Mouse (Mus musculus) left cerebral cortex, postnatal 25 days (tissue): ENCODE measurements around the gene Grb10. TPM values are rescaled to one million over a fixed set of nuclear protein-coding genes. Genes with fewer than 3 reads are reported as not detected.

Experiments
- DNase-seq, 2 experiments: peaks; one replicate each; pipeline ENCODE4 v3.0.0; 2022; ENCODE audit warnings: low spot score in 2 of 2, mixed read lengths in 1 of 2
- intact Hi-C: fragments of 180-260 bp; cut with DNase I; formaldehyde crosslinking; loops from one replicate; pipeline ENCODE4 v1.15.1; 2025
- total RNA-seq, 2 experiments: library from RNA; stranded (reverse); gene quantifications; 2 replicates each; pipeline ENCODE4 v1.2.3; 2021

Gene Grb10
- total RNA-seq, 2 experiments from 2014 or later = 29.5 to 43.0 TPM

DNA sequence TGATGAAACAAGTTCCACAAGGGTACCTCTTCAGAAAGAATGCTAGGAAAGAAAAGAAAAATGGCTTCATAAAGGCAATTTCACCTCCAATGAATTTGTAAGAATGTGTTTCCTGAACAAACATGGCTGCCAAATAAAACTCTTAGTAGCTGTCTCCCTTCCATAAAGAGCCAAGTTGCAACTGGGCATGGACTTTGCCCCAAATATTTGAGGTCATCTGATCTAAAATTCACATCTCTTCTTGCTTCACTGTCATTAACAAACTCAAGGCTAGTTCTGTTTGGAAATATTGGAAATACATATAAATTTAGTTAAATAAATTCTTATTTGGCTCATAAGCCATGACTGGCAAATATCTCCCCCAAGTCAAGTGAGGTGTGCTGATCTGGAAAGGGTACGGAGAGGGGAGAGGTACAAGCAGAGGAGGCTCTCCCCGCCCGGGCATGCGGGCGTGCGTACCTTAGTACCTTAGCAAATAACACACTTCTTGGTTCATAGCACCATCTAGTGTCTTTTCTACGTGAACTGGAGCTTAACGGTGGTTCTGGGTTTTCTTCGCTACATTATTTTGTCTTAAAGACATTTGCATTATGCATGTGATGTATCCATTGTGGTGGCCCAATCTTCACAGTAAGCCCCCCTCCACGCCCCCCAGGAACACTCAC lies 63.8 kb downstream of the Grb10 start:
- DNase-seq = peak; percentile 18 to 56
- intact Hi-C loops = loop anchor here (5.0 kb wide), 1 partner anchor 318 kb away; no protein-coding TSS in a partner anchor

- peak; percentile 51 to 71 for DNase-seq
- intact Hi-C loops = loop anchor here (1.0 to 5.0 kb wide), 2 partner anchors 153 to 319 kb away; no protein-coding TSS in a partner anchor
Observed at GRCm38 (mm10) chr11:11973366-11974014, 65.0 kb downstream of the Grb10 start.

- intact Hi-C loops = loop anchor here (1.0 to 5.0 kb wide), 2 partner anchors 152 to 320 kb away; no protein-coding TSS in a partner anchor
- no peak for DNase-seq
Observed at GRCm38 (mm10) chr11:11972401-11973110, 65.9 kb downstream of the Grb10 start.

DNA sequence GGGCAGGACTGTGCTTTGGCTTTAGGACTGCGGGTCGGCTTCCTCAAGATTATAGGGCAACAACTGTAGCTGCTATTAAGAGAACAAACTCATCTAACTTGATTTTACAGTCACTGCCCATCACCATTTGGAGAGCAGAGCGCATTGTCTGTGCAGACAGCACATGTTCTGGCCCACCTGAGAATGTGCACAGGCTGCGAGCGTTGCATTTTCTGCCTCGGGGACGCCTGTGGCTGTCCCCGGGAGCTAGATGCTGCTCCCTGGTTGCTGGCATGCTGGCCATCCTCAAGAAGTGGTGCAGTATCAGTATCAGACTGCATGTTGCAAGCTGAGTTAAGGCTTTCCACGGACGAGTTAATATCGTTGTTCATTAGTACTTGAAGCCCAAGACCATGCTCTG lies 68.2 kb downstream of the Grb10 start:
- intact Hi-C loops = loop anchor here (5.0 kb wide), 1 partner anchor 322 kb away; no protein-coding TSS in a partner anchor
- no peak for DNase-seq

GRCm38 (mm10) chr11:11968830-11969229 lies 69.7 kb downstream of the Grb10 start:
- no peak for DNase-seq
- intact Hi-C loops = no loop called here

- intact Hi-C loops = no loop called here
- DNase-seq = no peak
Observed at GRCm38 (mm10) chr11:11967519-11967918, 71.0 kb downstream of the Grb10 start.

GRCm38 (mm10) chr11:11966220-11966619 lies 72.3 kb downstream of the Grb10 start:
- intact Hi-C loops = no loop called here
- DNase-seq = no peak

GRCm38 (mm10) chr11:11965501-11966125 lies 72.9 kb downstream of the Grb10 start:
- no peak for DNase-seq
- intact Hi-C loops = no loop called here

DNA sequence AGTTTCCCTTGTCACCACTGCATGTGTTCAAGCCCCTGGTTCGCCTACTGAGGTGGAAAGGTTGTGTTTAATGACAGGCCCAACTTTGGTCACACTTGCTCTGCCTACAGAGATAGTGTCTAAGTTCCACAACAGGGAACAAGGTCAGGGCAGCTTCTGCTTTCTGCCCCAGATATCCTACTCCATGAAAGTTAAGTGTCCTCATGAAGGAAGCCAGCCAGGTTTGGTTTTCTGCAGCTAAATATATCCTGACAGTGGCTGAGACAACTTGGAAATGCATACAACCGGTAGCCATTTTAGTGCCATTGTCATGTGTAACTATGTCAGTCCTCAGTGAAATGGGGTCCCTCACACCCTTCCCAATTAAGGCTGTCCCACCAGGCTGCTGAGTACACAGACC lies 73.8 kb downstream of the Grb10 start:
- DNase-seq = no peak
- intact Hi-C loops = no loop called here

DNA sequence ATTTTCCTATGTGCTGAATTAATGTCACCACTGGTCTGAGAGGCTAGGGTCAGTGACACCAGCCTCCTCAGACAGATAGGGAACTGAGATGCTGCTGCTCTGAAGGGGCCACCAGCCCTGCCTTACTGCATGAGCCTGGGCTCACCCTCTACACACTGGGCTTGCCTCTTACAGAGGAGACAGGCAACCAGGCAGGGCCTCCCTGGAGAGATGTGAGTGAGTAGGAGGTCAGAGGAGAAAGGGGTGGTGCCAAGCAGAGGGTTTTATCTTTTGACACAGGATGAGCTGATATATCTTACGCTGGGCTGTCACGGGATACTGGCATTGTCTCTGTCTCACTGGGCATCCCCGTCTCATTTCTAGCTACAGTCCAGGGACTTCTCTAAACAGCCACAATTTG lies 74.9 kb downstream of the Grb10 start:
- DNase-seq = no peak
- intact Hi-C loops = no loop called here

GRCm38 (mm10) chr11:11963065-11963464 lies 75.4 kb downstream of the Grb10 start:
- no peak for DNase-seq
- intact Hi-C loops = no loop called here

DNA sequence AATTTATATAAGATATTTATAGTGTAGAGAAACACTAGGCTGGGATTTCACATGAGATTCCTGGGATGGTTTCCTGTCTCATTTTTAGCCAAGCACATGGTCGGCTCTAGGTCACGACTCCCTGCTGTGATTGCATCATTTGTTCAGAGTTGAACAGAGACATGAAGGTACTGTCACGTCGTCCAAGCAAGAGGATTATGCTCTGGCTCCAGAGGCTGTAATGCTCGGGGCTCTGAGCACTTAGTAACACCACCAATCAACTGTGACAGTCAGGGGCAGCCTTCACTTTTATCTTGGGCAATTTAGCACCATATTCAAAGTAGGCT lies 75.9 kb downstream of the Grb10 start:
- no peak for DNase-seq
- intact Hi-C loops = no loop called here

GRCm38 (mm10) chr11:11961917-11962628 lies 76.4 kb downstream of the Grb10 start:
- no peak for DNase-seq
- intact Hi-C loops = no loop called here

GRCm38 (mm10) chr11:11960858-11961257 lies 77.6 kb downstream of the Grb10 start:
- intact Hi-C loops = no loop called here
- no peak for DNase-seq

- no peak for DNase-seq
- intact Hi-C loops = no loop called here
Observed at GRCm38 (mm10) chr11:11960227-11960626, 78.3 kb downstream of the Grb10 start.

GRCm38 (mm10) chr11:11958479-11958878 lies 80.0 kb downstream of the Grb10 start:
- no peak for DNase-seq
- intact Hi-C loops = no loop called here

DNA sequence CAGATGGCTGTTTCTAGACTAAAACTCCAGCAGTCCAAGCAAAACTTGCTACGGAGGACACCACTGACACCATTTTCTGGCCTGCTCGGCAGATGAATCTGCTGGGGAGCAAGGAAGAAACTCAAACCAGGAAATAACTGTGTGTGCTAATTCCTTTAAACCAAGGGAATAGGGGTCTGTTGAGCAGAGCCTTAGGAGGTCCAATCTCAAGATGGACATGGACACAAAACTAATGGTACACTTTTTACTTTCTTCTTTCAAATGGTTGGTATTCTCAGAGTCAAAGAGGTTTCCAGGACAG lies 80.5 kb downstream of the Grb10 start:
- DNase-seq = no peak
- intact Hi-C loops = no loop called here

- intact Hi-C loops = no loop called here
- no peak for DNase-seq
Observed at GRCm38 (mm10) chr11:11957211-11958060, 81.0 kb downstream of the Grb10 start.

DNA sequence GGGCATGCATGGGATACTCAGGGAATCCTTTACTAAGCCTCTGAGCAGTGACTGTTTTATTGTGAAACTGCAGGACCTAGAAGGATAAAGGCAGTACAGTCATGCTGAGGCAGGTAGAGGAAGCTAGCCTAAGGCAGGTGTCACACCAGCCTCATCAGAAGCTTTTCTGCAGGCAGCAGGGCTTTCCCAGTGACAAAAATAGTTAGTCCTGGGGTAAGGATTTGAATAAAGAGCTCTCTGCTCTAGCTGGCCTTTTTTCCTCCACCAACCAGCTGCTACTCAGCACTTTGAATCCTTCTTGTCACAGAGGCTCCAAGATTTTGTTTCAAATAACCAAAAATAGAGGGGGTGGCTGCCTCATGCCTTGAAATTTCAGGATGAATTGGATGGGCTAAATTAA lies 82.7 kb downstream of the Grb10 start:
- intact Hi-C loops = no loop called here
- DNase-seq = no peak
